Mouse (Mus musculus) ES-Bruce4 (cell line): ENCODE measurements around the gene Hps6. TPM values are rescaled to one million over a fixed set of nuclear protein-coding genes. Genes with fewer than 3 reads are reported as not detected.
A peak's percentile ranks its signal among the peaks of the same experiment; 100 is the strongest.

Experiments used
- H3K27ac ChIP-seq: 2 replicates; pipeline ENCODE4 v1.5.1; 2012; ENCODE audit warnings: low read length, inconsistent platforms; ENCODE audit not compliant: insufficient read depth
- H3K27me3 ChIP-seq: 2 replicates; pipeline ENCODE4 v1.6.1; 2012; ENCODE audit warnings: mild to moderate bottlenecking, low read length, inconsistent platforms; ENCODE audit not compliant: control insufficient read depth, poor library complexity, insufficient read depth, severe bottlenecking
- H3K36me3 ChIP-seq: 2 replicates; pipeline ENCODE4 v1.6.1; 2012; ENCODE audit warnings: inconsistent platforms, mild to moderate bottlenecking, low read length, moderate library complexity; ENCODE audit not compliant: control insufficient read depth, poor library complexity, insufficient read depth, severe bottlenecking
- H3K4me1 ChIP-seq: one replicate; pipeline ENCODE4 v1.8.1; 2011; ENCODE audit warnings: low read length; ENCODE audit not compliant: control insufficient read depth, insufficient read depth
- H3K4me3 ChIP-seq: 2 replicates; pipeline ENCODE4 v1.5.1; 2011; ENCODE audit warnings: low read depth, mild to moderate bottlenecking, low read length
- H3K9ac ChIP-seq: 2 replicates; pipeline ENCODE4 v1.6.1; 2012; ENCODE audit warnings: low read depth, mild to moderate bottlenecking, inconsistent platforms; ENCODE audit not compliant: poor library complexity, severe bottlenecking
- H3K9me3 ChIP-seq: replicated peaks from 2 replicates; pipeline ENCODE4 v1.6.1; 2012; ENCODE audit warnings: mild to moderate bottlenecking, low read length, inconsistent platforms; ENCODE audit not compliant: control insufficient read depth, poor library complexity, insufficient read depth, severe bottlenecking
- CTCF ChIP-seq: IDR thresholded peaks from one replicate; pipeline ENCODE4 v1.8.1; 2011; ENCODE audit warnings: low read depth, low read length
- EP300 ChIP-seq: IDR thresholded peaks from 2 replicates; pipeline ENCODE4 v1.6.1; 2011; ENCODE audit warnings: low read depth, low read length; ENCODE audit not compliant: insufficient read depth
- POLR2A ChIP-seq: IDR thresholded peaks from one replicate; pipeline ENCODE4 v1.8.1; 2011; ENCODE audit warnings: low read length; ENCODE audit not compliant: insufficient read depth
- polyA plus RNA-seq: library from polyadenylated mRNA; stranded (reverse); fragments of >200 nt; gene quantifications from 2 replicates; pipeline ENCODE4 v1.2.4, GENCODE M21; 2011; ENCODE audit warnings: low read depth; ENCODE audit not compliant: missing spikeins, insufficient read depth, insufficient read length

The Hps6 gene
- polyA plus RNA-seq, 1 experiment = 3.1 TPM

- TF ChIP-seq EP300 (no peak), CTCF (no peak), POLR2A (no peak)
These were observed 23.3 kb downstream of the Hps6 start for GRCm38 (mm10) chr19:46026567-46026966.

GRCm38 (mm10) chr19:46028747-46029320 lies 25.5 kb downstream of the Hps6 start:
- Histone ChIP-seq H3K36me3 (peaks cover 18% of the 10 kb centered on the region), H3K9me3 (no peaks in the 10 kb centered on the region), H3K27me3 (no peaks in the 10 kb centered on the region), H3K4me1 (no peaks in the 10 kb centered on the region), H3K27ac (no peak overlapping the region), H3K9ac (no peak overlapping the region), H3K4me3 (no peak overlapping the region)
- peak; percentile 30 for TF ChIP-seq CTCF
- no peak for TF ChIP-seq POLR2A

More at GRCm38 (mm10) chr19:46026567-46026966, 23.3 kb downstream of the Hps6 start:
- H3K4me3 ChIP-seq = no peak overlapping the region
- no peak overlapping the region for H3K27ac ChIP-seq
- H3K27me3 ChIP-seq = no peaks in the 10 kb centered on the region
- no peaks in the 10 kb centered on the region for H3K36me3 ChIP-seq
- H3K9ac ChIP-seq = no peak overlapping the region
- H3K4me1 ChIP-seq = no peaks in the 10 kb centered on the region
- no peaks in the 10 kb centered on the region for H3K9me3 ChIP-seq

- H3K9ac ChIP-seq = no peak overlapping the region
- 0 out of 2 replicates have a peak overlapping the region, but pooled peaks have one; percentile 10 for H3K27ac ChIP-seq
- H3K4me1 ChIP-seq = peaks cover 2% of the 10 kb centered on the region
- no peaks in the 10 kb centered on the region for H3K9me3 ChIP-seq
- no peaks in the 10 kb centered on the region for H3K27me3 ChIP-seq
- TF ChIP-seq POLR2A (no peak), CTCF (no peak), EP300 (no peak)
- peaks cover 26% of the 10 kb centered on the region for H3K36me3 ChIP-seq
- H3K4me3 ChIP-seq = no peak overlapping the region
These were observed 26.3 kb downstream of the Hps6 start for GRCm38 (mm10) chr19:46029652-46030051.

- H3K27me3 ChIP-seq = no peaks in the 10 kb centered on the region
- no peak overlapping the region for H3K9ac ChIP-seq
- H3K4me1 ChIP-seq = peaks cover 2% of the 10 kb centered on the region
- peaks cover 33% of the 10 kb centered on the region for H3K36me3 ChIP-seq
- no peaks in the 10 kb centered on the region for H3K9me3 ChIP-seq
- TF ChIP-seq CTCF = no peak
- no peak for TF ChIP-seq POLR2A
- TF ChIP-seq EP300 = no peak
- H3K4me3 ChIP-seq = no peak overlapping the region
- H3K27ac ChIP-seq = peak overlapping the region; percentile 42; the same call in 1 of the 2 replicates
These were observed 27.1 kb downstream of the Hps6 start for GRCm38 (mm10) chr19:46030196-46030983.

- TF ChIP-seq POLR2A (no peak), CTCF (no peak), EP300 (no peak)
These were observed 28.6 kb downstream of the Hps6 start for GRCm38 (mm10) chr19:46031689-46032432.

More at GRCm38 (mm10) chr19:46031689-46032432, 28.6 kb downstream of the Hps6 start:
- Histone ChIP-seq H3K9ac (no peak overlapping the region), H3K4me1 (peaks cover 4% of the 10 kb centered on the region), H3K27me3 (no peaks in the 10 kb centered on the region), H3K36me3 (peaks cover 42% of the 10 kb centered on the region), H3K4me3 (no peak overlapping the region), H3K27ac (0 out of 2 replicates have a peak overlapping the region, but pooled peaks have one; percentile 26), H3K9me3 (no peaks in the 10 kb centered on the region)
